Mouse (Mus musculus) cerebellum, adult 2 months (tissue): ENCODE measurements at regions not wholly inside any gene's neighbourhood (a gene's known extent, or its start where the extent isn't known, plus 50 kb on each side); places are given as distances from the start of the nearest gene placed in this dataset.

Source experiments
- DNase-seq, 2 experiments: peaks; one replicate each; pipeline ENCODE4 v3.0.0; 2021
- H3K27ac ChIP-seq: fragments of 200-500 bp; 2 replicates; pipeline ENCODE4 v1.5.1; 2012; ENCODE audit warnings: low read length, control low read depth, inconsistent platforms; ENCODE audit not compliant: insufficient read depth
- H3K27me3 ChIP-seq: fragments of 200-500 bp; 2 replicates; pipeline ENCODE4 v1.6.1; 2012; ENCODE audit warnings: inconsistent platforms, mild to moderate bottlenecking, low read length, moderate library complexity; ENCODE audit not compliant: control insufficient read depth, insufficient read depth
- H3K4me1 ChIP-seq: fragments of 200-500 bp; 2 replicates; pipeline ENCODE4 v1.6.1; 2011; ENCODE audit warnings: low read length; ENCODE audit not compliant: control insufficient read depth, insufficient read depth
- H3K4me3 ChIP-seq: fragments of 200-500 bp; replicated peaks from 2 replicates; pipeline ENCODE3; 2011; ENCODE audit warnings: mild to moderate bottlenecking, low read depth, low read length, control low read depth; ENCODE audit not compliant: insufficient read depth
- CTCF ChIP-seq: fragments of 200-500 bp; IDR thresholded peaks from 2 replicates; pipeline ENCODE4 v1.5.1; 2011; ENCODE audit warnings: low read depth, mild to moderate bottlenecking, control low read depth, low read length, moderate library complexity, borderline replicate concordance; ENCODE audit not compliant: insufficient read depth
- POLR2A ChIP-seq: fragments of 200-500 bp; IDR thresholded peaks from 2 replicates; pipeline ENCODE4 v1.6.1; 2011; ENCODE audit warnings: low read length, control low read depth, borderline replicate concordance; ENCODE audit not compliant: insufficient read depth
- WGBS: fragments of 180-500 bp; shearing (Covaris S2); methylation state at CpG from one replicate; pipeline ENCODE4 v1.1.7; 2018; 5-methylcytosine and 5-hydroxymethylcytosine counted together

GRCm38 (mm10) chr2:124740848-124741247 lies 327.1 kb upstream of the Slc24a5 start:
- Histone ChIP-seq H3K4me3 (no peak overlapping the region), H3K27ac (no peak overlapping the region), H3K4me1 (no peaks in the 10 kb centered on the region), H3K27me3 (no peaks in the 10 kb centered on the region)
- WGBS, result 19% methylated on average over 13 of the region's 13 CpGs
- no peak for DNase-seq
- TF ChIP-seq POLR2A (no peak), CTCF (no peak)

DNA sequence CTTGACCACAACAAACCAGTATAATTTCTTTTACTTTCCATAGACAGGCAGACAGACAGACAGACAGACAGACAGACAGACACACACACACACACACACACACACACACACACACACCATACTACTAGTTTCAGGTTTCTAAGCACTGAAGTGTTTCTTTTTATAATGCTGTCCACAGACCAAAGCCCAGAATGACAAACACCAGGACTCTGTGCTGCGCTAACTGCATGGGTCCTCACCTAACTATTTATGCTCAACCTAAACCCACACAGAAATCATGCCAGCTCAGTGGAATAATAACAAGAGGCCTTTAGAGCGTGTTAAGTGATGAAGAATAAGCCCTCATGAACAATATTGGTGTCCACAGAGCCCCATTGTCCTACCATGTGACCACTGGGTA lies 325.0 kb upstream of the Slc24a5 start:
- no peak for DNase-seq
- WGBS, result 92% methylated on average over 2 of the region's 2 CpGs
- Histone ChIP-seq H3K4me1 (no peaks in the 10 kb centered on the region; the same call in 1 of the 2 replicates), H3K4me3 (no peak overlapping the region), H3K27me3 (no peaks in the 10 kb centered on the region), H3K27ac (no peak overlapping the region)
- no peak for TF ChIP-seq CTCF
- no peak for TF ChIP-seq POLR2A

DNA sequence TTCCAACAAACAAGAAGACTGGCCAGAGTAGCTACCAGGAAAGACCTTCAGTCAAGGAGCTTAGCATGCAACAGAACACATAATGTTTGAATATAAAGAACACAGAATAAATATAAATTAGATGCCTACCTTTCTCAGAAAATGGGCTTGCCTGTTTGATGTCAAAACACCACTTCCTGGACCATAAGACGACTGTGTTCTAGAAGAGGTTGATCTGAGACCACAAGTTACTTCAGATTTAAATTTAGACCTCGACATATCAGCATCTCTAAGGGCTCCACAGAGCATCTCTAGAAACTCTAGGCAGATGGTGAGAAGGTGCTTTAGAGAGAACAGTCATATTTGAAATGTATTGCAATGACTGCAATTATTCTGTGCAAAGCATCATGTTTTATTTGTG lies 322.9 kb upstream of the Slc24a5 start:
- DNase-seq, result no peak
- Histone ChIP-seq H3K4me1 (no peaks in the 10 kb centered on the region; the same call in 1 of the 2 replicates), H3K4me3 (no peak overlapping the region), H3K27ac (no peak overlapping the region), H3K27me3 (no peaks in the 10 kb centered on the region)
- TF ChIP-seq CTCF (no peak), POLR2A (no peak)
- 91% methylated on average over 2 of the region's 2 CpGs for WGBS

- H3K4me1 ChIP-seq, result no peaks in the 10 kb centered on the region; the same call in 1 of the 2 replicates
- TF ChIP-seq POLR2A (no peak), CTCF (no peak)
- 78% methylated on average over 1 of the region's 1 CpGs for WGBS
- no peak overlapping the region for H3K4me3 ChIP-seq
- DNase-seq, result no peak
- H3K27ac ChIP-seq, result 0 out of 2 replicates have a peak overlapping the region, but pooled peaks have one; percentile 21
- no peaks in the 10 kb centered on the region for H3K27me3 ChIP-seq
Measured at GRCm38 (mm10) chr2:124747119-124747518, 320.8 kb upstream of the Slc24a5 start.

- DNase-seq, result peak in 1 of 2 experiments; percentile 4
- TF ChIP-seq POLR2A (no peak), CTCF (no peak)
- H3K4me1 ChIP-seq, result no peaks in the 10 kb centered on the region; the same call in 1 of the 2 replicates
- H3K27me3 ChIP-seq, result no peaks in the 10 kb centered on the region
- WGBS, result 23% methylated on average over 4 of the region's 4 CpGs
- H3K4me3 ChIP-seq, result no peak overlapping the region
- no peak overlapping the region for H3K27ac ChIP-seq
Measured at GRCm38 (mm10) chr2:124747627-124748026, 320.3 kb upstream of the Slc24a5 start.

- no peak for DNase-seq
- 80% methylated on average over 4 of the region's 4 CpGs for WGBS
- Histone ChIP-seq H3K4me1 (no peaks in the 10 kb centered on the region; the same call in 1 of the 2 replicates), H3K4me3 (no peak overlapping the region), H3K27ac (no peak overlapping the region), H3K27me3 (no peaks in the 10 kb centered on the region)
- TF ChIP-seq CTCF (no peak), POLR2A (no peak)
Measured at GRCm38 (mm10) chr2:124751832-124752231, 316.1 kb upstream of the Slc24a5 start.

GRCm38 (mm10) chr2:124753717-124754116 lies 314.2 kb upstream of the Slc24a5 start:
- Histone ChIP-seq H3K27me3 (no peaks in the 10 kb centered on the region), H3K4me1 (no peaks in the 10 kb centered on the region), H3K4me3 (no peak overlapping the region), H3K27ac (no peak overlapping the region)
- TF ChIP-seq POLR2A, result no peak
- no peak for TF ChIP-seq CTCF
- no peak for DNase-seq
- WGBS, result 89% methylated on average over 5 of the region's 5 CpGs

DNA sequence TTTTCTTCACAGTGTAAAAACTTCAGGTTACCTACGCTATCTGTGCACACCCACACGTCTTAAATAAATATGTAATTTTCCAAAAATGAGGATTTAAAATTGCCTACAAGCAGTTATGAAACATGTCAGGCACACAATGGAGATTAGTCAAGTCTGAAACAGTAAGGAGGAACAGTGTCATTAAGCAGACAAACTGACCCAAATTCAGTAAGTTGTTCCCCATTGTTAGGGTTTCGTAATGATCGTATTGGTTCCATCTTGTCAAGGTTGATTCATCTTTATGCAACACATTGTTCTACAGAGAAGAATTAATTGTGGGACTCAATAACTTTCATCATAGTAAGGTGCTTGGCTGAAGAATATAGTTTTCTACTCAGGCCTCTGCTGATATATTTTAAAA lies 312.7 kb upstream of the Slc24a5 start:
- no peaks in the 10 kb centered on the region for H3K27me3 ChIP-seq
- 97% methylated on average over 4 of the region's 4 CpGs for WGBS
- no peak overlapping the region for H3K4me3 ChIP-seq
- no peaks in the 10 kb centered on the region for H3K4me1 ChIP-seq
- no peak for DNase-seq
- H3K27ac ChIP-seq, result no peak overlapping the region
- TF ChIP-seq CTCF (no peak), POLR2A (no peak)
